Mouse (Mus musculus): ENCODE measurements around the gene Atg10. TPM values are rescaled to one million over a fixed set of nuclear protein-coding genes. Genes with fewer than 3 reads are reported as not detected.

The Atg10 gene
- polyA plus RNA-seq, 1 experiment from 2014 or later = 10.1 TPM

GRCm38 (mm10) chr13:90980878-90981674, 242.7 kb downstream of the Atg10 start:
- H3K27me3 ChIP-seq (ENCODE audit: low read depth, poor library complexity, severe bottlenecking) = no peaks in the 10 kb centered on the region
- H3K4me1 ChIP-seq = no peaks in the 10 kb centered on the region
- no peak overlapping the region for H3K4me3 ChIP-seq
- no peaks in the 10 kb centered on the region for H3K36me3 ChIP-seq
- DNase-seq (ENCODE audit: low spot score) = no peak
- 90% methylated on average over 6 of the region's 6 CpGs for WGBS
- H3K9me3 ChIP-seq (replicated peaks) = no peaks in the 10 kb centered on the region
- H3K27ac ChIP-seq (replicated peaks) = no peak overlapping the region

GRCm38 (mm10) chr13:90977057-90977456, 246.7 kb downstream of the Atg10 start:
- no peak for DNase-seq (ENCODE audit: low spot score)

DNA sequence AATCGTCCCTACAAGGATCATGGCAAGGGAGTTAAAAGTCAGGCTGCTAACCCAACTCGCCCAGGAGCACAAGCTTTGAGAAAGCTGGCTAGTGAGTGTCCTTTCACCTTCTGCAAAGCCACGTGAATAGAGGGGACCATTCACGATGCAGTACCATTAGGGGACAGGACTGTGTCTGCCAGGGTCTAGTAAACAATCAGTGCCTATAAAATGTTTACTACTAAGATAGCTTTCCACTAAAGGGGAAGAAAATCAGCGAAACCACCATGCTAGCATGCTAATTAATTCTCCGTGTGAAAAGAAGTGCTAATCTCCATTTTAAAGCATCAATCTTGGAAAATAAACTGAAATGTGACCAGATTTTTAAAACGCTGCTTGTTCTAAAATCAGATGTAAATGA, 250.4 kb downstream of the Atg10 start:
- H3K36me3 ChIP-seq = no peaks in the 10 kb centered on the region
- no peak overlapping the region for H3K27ac ChIP-seq (replicated peaks)
- H3K4me3 ChIP-seq = no peak overlapping the region
- DNase-seq (ENCODE audit: low spot score) = no peak
- H3K4me1 ChIP-seq = peaks cover 6% of the 10 kb centered on the region
- H3K9me3 ChIP-seq (replicated peaks) = no peaks in the 10 kb centered on the region
- no peaks in the 10 kb centered on the region for H3K27me3 ChIP-seq (ENCODE audit: low read depth, poor library complexity, severe bottlenecking)
- WGBS = 55% methylated on average over 7 of the region's 7 CpGs

More at GRCm38 (mm10) chr13:90977057-90977456, 246.7 kb downstream of the Atg10 start:
- Histone ChIP-seq H3K9me3 (replicated peaks) (no peaks in the 10 kb centered on the region), H3K27ac (replicated peaks) (no peak overlapping the region), H3K4me1 (peaks cover 6% of the 10 kb centered on the region), H3K36me3 (no peaks in the 10 kb centered on the region), H3K27me3 (ENCODE audit: low read depth, poor library complexity, severe bottlenecking) (no peaks in the 10 kb centered on the region), H3K4me3 (no peak overlapping the region)
- 91% methylated on average over 3 of the region's 3 CpGs for WGBS

- WGBS = 90% methylated on average over 10 of the region's 10 CpGs
- Histone ChIP-seq H3K27me3 (ENCODE audit: low read depth, poor library complexity, severe bottlenecking) (no peaks in the 10 kb centered on the region), H3K36me3 (no peaks in the 10 kb centered on the region), H3K4me1 (peaks cover 6% of the 10 kb centered on the region), H3K27ac (replicated peaks) (no peak overlapping the region), H3K4me3 (no peak overlapping the region), H3K9me3 (replicated peaks) (no peaks in the 10 kb centered on the region)
- no peak for DNase-seq (ENCODE audit: low spot score)
These were observed 253.3 kb downstream of the Atg10 start for GRCm38 (mm10) chr13:90970259-90971017.

GRCm38 (mm10) chr13:90968940-90969339, 254.8 kb downstream of the Atg10 start:
- H3K9me3 ChIP-seq (replicated peaks) = no peaks in the 10 kb centered on the region
- H3K36me3 ChIP-seq = no peaks in the 10 kb centered on the region
- 83% methylated on average over 4 of the region's 4 CpGs for WGBS
- H3K27ac ChIP-seq (replicated peaks) = no peak overlapping the region
- H3K4me3 ChIP-seq = no peak overlapping the region
- DNase-seq (ENCODE audit: low spot score) = no peak
- peaks cover 6% of the 10 kb centered on the region for H3K4me1 ChIP-seq
- H3K27me3 ChIP-seq (ENCODE audit: low read depth, poor library complexity, severe bottlenecking) = no peaks in the 10 kb centered on the region

GRCm38 (mm10) chr13:90967422-90967821, 256.3 kb downstream of the Atg10 start:
- no peak overlapping the region for H3K4me3 ChIP-seq
- H3K36me3 ChIP-seq = no peaks in the 10 kb centered on the region
- H3K27me3 ChIP-seq (ENCODE audit: low read depth, poor library complexity, severe bottlenecking) = no peaks in the 10 kb centered on the region
- WGBS = 7% methylated on average over 4 of the region's 4 CpGs
- peaks cover 10% of the 10 kb centered on the region for H3K4me1 ChIP-seq
- H3K9me3 ChIP-seq (replicated peaks) = no peaks in the 10 kb centered on the region
- H3K27ac ChIP-seq (replicated peaks) = no peak overlapping the region
- peak; percentile 78 for DNase-seq (ENCODE audit: low spot score)

DNA sequence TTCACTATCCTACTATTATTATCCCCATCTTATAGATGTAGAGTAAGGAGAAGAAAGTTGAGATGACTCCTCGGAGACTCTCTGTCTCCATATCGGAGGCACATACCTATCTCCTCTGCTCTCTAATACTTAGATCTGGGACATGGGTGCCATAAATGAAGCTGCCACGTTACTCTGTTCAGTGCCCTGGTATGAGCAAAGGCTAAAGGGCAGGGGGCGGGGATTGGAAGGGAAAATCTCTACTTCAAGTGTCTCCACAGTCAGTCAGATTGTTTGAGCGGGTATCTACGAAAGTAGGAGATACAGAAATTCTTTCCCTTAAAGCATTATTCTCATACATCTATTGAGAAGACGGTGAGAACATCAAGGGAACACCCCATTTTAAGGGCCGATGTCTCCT, 257.8 kb downstream of the Atg10 start:
- H3K4me3 ChIP-seq = no peak overlapping the region
- 79% methylated on average over 8 of the region's 8 CpGs for WGBS
- H3K36me3 ChIP-seq = no peaks in the 10 kb centered on the region
- H3K27me3 ChIP-seq (ENCODE audit: low read depth, poor library complexity, severe bottlenecking) = no peaks in the 10 kb centered on the region
- peaks cover 10% of the 10 kb centered on the region for H3K4me1 ChIP-seq
- DNase-seq (ENCODE audit: low spot score) = no peak
- no peaks in the 10 kb centered on the region for H3K9me3 ChIP-seq (replicated peaks)
- H3K27ac ChIP-seq (replicated peaks) = no peak overlapping the region

GRCm38 (mm10) chr13:90964511-90964910, 259.3 kb downstream of the Atg10 start:
- Histone ChIP-seq H3K27ac (replicated peaks) (no peak overlapping the region), H3K27me3 (ENCODE audit: low read depth, poor library complexity, severe bottlenecking) (no peaks in the 10 kb centered on the region), H3K4me3 (no peak overlapping the region), H3K36me3 (no peaks in the 10 kb centered on the region), H3K4me1 (peaks cover 15% of the 10 kb centered on the region), H3K9me3 (replicated peaks) (no peaks in the 10 kb centered on the region)
- no peak for DNase-seq (ENCODE audit: low spot score)
- 93% methylated on average over 4 of the region's 4 CpGs for WGBS

- 67% methylated on average over 10 of the region's 10 CpGs for WGBS
- Histone ChIP-seq H3K4me1 (peaks cover 21% of the 10 kb centered on the region), H3K36me3 (no peaks in the 10 kb centered on the region), H3K9me3 (replicated peaks) (no peaks in the 10 kb centered on the region), H3K27ac (replicated peaks) (no peak overlapping the region), H3K27me3 (ENCODE audit: low read depth, poor library complexity, severe bottlenecking) (no peaks in the 10 kb centered on the region), H3K4me3 (no peak overlapping the region)
- DNase-seq (ENCODE audit: low spot score) = no peak
These were observed 260.7 kb downstream of the Atg10 start for GRCm38 (mm10) chr13:90962836-90963760.

DNA sequence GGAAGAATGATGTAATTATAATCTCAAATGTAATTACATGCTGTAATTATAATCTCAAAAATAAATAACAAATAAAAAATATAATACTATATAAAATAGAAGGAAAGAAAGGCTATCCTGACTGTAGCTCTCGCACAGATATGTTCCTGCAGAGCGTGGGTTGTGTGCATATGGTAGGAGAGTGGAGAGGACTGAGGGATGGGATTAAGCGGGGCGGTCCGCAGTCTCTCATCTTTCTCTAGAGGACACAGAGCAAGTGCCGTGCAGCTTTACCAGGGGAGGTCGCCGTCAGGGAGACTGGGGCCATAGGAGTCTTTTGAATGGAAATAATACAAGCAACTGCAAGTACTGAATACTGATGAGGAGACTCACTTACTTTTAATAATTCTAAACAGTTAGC, 263.2 kb downstream of the Atg10 start:
- no peak for DNase-seq (ENCODE audit: low spot score)
- WGBS = 80% methylated on average over 8 of the region's 8 CpGs
- Histone ChIP-seq H3K4me1 (peaks cover 21% of the 10 kb centered on the region), H3K36me3 (no peaks in the 10 kb centered on the region), H3K27ac (replicated peaks) (no peak overlapping the region), H3K27me3 (ENCODE audit: low read depth, poor library complexity, severe bottlenecking) (no peaks in the 10 kb centered on the region), H3K9me3 (replicated peaks) (no peaks in the 10 kb centered on the region), H3K4me3 (no peak overlapping the region)

DNA sequence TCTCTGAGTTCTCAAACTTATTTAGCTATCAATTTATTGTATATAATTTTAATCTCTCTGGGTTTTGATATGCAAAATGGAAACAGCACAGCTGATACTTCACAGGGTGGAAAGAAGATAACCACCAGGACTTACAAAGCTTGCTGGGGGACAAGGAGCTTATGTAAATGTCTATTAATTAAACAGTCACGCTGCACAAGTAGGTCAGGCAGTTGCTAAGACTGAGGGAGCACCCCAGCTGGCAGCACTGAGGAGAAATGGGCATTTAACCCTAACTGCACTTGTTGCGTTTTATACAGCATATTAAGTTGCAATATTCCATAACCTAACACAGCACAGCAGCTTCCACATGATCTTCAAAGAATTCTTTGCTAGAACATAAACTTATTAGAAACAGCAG, 264.9 kb downstream of the Atg10 start:
- Histone ChIP-seq H3K27ac (replicated peaks) (no peak overlapping the region), H3K4me3 (no peak overlapping the region), H3K9me3 (replicated peaks) (no peaks in the 10 kb centered on the region), H3K4me1 (peaks cover 21% of the 10 kb centered on the region), H3K27me3 (ENCODE audit: low read depth, poor library complexity, severe bottlenecking) (no peaks in the 10 kb centered on the region), H3K36me3 (no peaks in the 10 kb centered on the region)
- no peak for DNase-seq (ENCODE audit: low spot score)
- 50% methylated on average over 2 of the region's 2 CpGs for WGBS

DNA sequence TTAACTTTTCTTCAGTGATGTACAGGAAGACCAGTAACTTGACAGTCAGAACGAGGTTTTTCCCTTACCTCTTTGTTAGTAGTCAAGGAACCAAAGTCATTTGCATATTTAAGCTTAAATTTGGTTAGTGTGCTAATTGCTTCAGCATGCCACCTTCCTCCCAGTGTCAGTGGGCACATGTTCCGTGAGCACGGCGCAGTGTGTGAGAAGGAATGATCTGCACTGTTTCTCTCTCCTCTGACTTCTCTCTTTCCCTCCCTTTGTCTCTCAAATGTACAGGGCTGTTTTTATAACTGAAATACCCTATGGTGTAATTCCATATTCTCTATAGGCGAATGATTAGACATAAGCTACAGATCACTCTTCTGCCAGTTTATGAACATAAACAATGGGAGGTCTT, 284.2 kb downstream of the Atg10 start:
- WGBS = 82% methylated on average over 5 of the region's 5 CpGs
- Histone ChIP-seq H3K36me3 (no peaks in the 10 kb centered on the region), H3K4me1 (no peaks in the 10 kb centered on the region), H3K4me3 (no peak overlapping the region), H3K9me3 (replicated peaks) (no peaks in the 10 kb centered on the region), H3K27me3 (ENCODE audit: low read depth, poor library complexity, severe bottlenecking) (no peaks in the 10 kb centered on the region), H3K27ac (replicated peaks) (no peak overlapping the region)
- no peak for DNase-seq (ENCODE audit: low spot score)
